Mouse (Mus musculus): ENCODE results near the gene Zfp595. TPM values are rescaled to one million over a fixed set of nuclear protein-coding genes. Genes with fewer than 3 reads are reported as not detected.
A peak's percentile ranks its signal among the peaks of the same experiment; 100 is the strongest.

Gene Zfp595
- polyA plus RNA-seq, 1 experiment = 6.6 TPM

DNA sequence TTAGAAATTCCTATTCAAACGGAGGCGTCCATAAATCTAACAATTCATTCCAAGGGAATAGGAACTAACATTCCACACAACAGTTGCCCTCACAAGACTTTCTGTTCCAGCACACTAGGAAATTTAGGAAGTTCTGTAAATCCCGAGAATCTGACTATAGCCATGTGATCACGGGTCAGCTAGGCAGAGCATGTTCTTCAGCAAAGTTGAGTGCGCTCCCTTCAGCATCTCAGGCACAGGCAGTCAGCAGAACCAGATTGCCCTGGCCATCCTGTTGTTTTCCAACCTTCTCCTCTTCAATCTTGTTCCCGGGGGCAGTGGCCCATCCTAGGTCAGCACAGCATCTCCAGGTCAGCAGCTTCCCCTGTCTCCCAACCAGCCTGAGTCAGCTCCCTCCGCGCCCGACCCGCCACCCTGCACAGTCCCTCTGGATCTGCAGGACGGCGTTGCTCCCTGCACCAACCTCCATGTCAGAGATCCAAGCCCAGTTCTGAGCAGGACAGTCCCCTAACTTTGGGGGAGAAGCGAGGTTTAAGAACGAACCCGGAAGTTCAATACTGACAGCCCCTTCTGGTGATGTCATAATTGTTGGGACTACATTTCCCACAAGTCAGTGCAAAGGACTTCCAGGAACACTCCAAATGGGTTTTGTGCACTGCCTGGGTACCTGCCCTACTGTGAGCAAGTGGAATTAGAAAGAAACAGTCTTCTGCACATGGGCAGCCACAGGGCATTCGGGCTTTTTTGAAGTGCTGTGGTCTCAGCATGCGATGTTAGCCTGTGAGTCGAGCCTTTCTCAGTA is 63.6 kb downstream of the Zfp595 start:
- Histone ChIP-seq H3K9me3 (replicated peaks; ENCODE audit: control insufficient read depth, insufficient read depth, low read length, poor library complexity, severe bottlenecking) (no peaks in the 10 kb centered on the region), H3K4me1 (ENCODE audit: control insufficient read depth, insufficient read depth, low read length) (no peaks in the 10 kb centered on the region), H3K4me3 (ENCODE audit: low read depth, low read length) (peak overlapping the region; percentile 99), H3K36me3 (ENCODE audit: control insufficient read depth, insufficient read depth, low read length, poor library complexity, severe bottlenecking) (no peaks in the 10 kb centered on the region), H3K27ac (ENCODE audit: insufficient read depth, low read length) (no peak overlapping the region), H3K27me3 (ENCODE audit: control insufficient read depth, insufficient read depth, low read length, poor library complexity, severe bottlenecking) (no peaks in the 10 kb centered on the region), H3K9ac (ENCODE audit: low read depth, poor library complexity, severe bottlenecking) (peak overlapping the region; percentile 49; the same call in 1 of the 2 replicates)
- no peak for TF ChIP-seq CTCF (IDR thresholded peaks at IDR 0.05; ENCODE audit: low read depth, low read length)
- no peak for TF ChIP-seq EP300 (IDR thresholded peaks at IDR 0.05; ENCODE audit: insufficient read depth, low read depth, low read length)

Other genes starting within 250 kb of the Zfp595 start
- 2.2 and 2.9 TPM in 2 replicates for gene Zfp708, start 234.6 kb downstream of the Zfp595 start, polyA plus RNA-seq (2011; ENCODE audit: insufficient read depth, insufficient read length, low read depth, missing spikeins)
- 5.3 and 5.8 TPM in 2 replicates for gene Gm28557, start 224.0 kb downstream of the Zfp595 start, polyA plus RNA-seq (2011; ENCODE audit: insufficient read depth, insufficient read length, low read depth, missing spikeins)
- 0.31 and 0.76 TPM in 2 replicates for gene Rslcan18, start 216.3 kb downstream of the Zfp595 start, polyA plus RNA-seq (2011; ENCODE audit: insufficient read depth, insufficient read length, low read depth, missing spikeins)
- gene Zfp759, start 210.9 kb downstream of the Zfp595 start, polyA plus RNA-seq (2011; ENCODE audit: insufficient read depth, insufficient read length, low read depth, missing spikeins) = 3.7 and 4.4 TPM in 2 replicates
- 7.3 and 8.5 TPM in 2 replicates for gene Rsl1, start 159.4 kb downstream of the Zfp595 start, polyA plus RNA-seq (2011; ENCODE audit: insufficient read depth, insufficient read length, low read depth, missing spikeins)
- gene Zfp455, start 138.1 kb downstream of the Zfp595 start, polyA plus RNA-seq (2011; ENCODE audit: insufficient read depth, insufficient read length, low read depth, missing spikeins) = 1.9 and 2.1 TPM in 2 replicates
- 3.2 and 4.2 TPM in 2 replicates for gene Zfp458, start 54.1 kb downstream of the Zfp595 start, polyA plus RNA-seq (2011; ENCODE audit: insufficient read depth, insufficient read length, low read depth, missing spikeins)
- gene Zfp457, start 26.1 kb downstream of the Zfp595 start, polyA plus RNA-seq (2011; ENCODE audit: insufficient read depth, insufficient read length, low read depth, missing spikeins) = 0.72 TPM in 1 of 2 replicates, not detected in the other
- gene Gm28044, start 28.0 kb upstream of the Zfp595 start, polyA plus RNA-seq (2011; ENCODE audit: insufficient read depth, insufficient read length, low read depth, missing spikeins) = 2.5 and 4.6 TPM in 2 replicates
- 3.8 and 4.5 TPM in 2 replicates for gene Zfp953, start 28.0 kb upstream of the Zfp595 start, polyA plus RNA-seq (2011; ENCODE audit: insufficient read depth, insufficient read length, low read depth, missing spikeins)
- gene Gm28041, start 43.2 kb upstream of the Zfp595 start, polyA plus RNA-seq (2011; ENCODE audit: insufficient read depth, insufficient read length, low read depth, missing spikeins) = 0.99 TPM in 1 of 2 replicates, not detected in the other
- gene Zfp456, start 43.2 kb upstream of the Zfp595 start, polyA plus RNA-seq (2011; ENCODE audit: insufficient read depth, insufficient read length, low read depth, missing spikeins) = 3.7 and 4.0 TPM in 2 replicates
- 10.5 and 10.9 TPM in 2 replicates for gene Zfp429, start 67.2 kb upstream of the Zfp595 start, polyA plus RNA-seq (2011; ENCODE audit: insufficient read depth, insufficient read length, low read depth, missing spikeins)
- 24.0 and 25.7 TPM in 2 replicates for gene Zfp459, start 88.8 kb upstream of the Zfp595 start, polyA plus RNA-seq (2011; ENCODE audit: insufficient read depth, insufficient read length, low read depth, missing spikeins)
- gene Zfp874a, start 119.1 kb upstream of the Zfp595 start, polyA plus RNA-seq (2011; ENCODE audit: insufficient read depth, insufficient read length, low read depth, missing spikeins) = 26.9 and 28.9 TPM in 2 replicates
- gene Zfp874b, start 151.7 kb upstream of the Zfp595 start, polyA plus RNA-seq (2011; ENCODE audit: insufficient read depth, insufficient read length, low read depth, missing spikeins) = 10.1 and 19.3 TPM in 2 replicates
- gene Zfp58, start 168.0 kb upstream of the Zfp595 start, polyA plus RNA-seq (2011; ENCODE audit: insufficient read depth, insufficient read length, low read depth, missing spikeins) = 10.3 and 10.7 TPM in 2 replicates
- not detected in 2 replicates for gene Gm26965, start 193.6 kb upstream of the Zfp595 start, polyA plus RNA-seq (2011; ENCODE audit: insufficient read depth, insufficient read length, low read depth, missing spikeins)
- 15.0 and 15.5 TPM in 2 replicates for gene Zfp87, start 193.6 kb upstream of the Zfp595 start, polyA plus RNA-seq (2011; ENCODE audit: insufficient read depth, insufficient read length, low read depth, missing spikeins)
- 9.3 and 9.9 TPM in 2 replicates for gene Zfp748, start 221.3 kb upstream of the Zfp595 start, polyA plus RNA-seq (2011; ENCODE audit: insufficient read depth, insufficient read length, low read depth, missing spikeins)